Mouse (Mus musculus) adrenal gland, postnatal 14 days (tissue): Measurements from ENCODE around the gene Sdcbp2. TPM values are rescaled to one million over a fixed set of nuclear protein-coding genes. Genes with fewer than 3 reads are reported as not detected.

Source experiments
- DNase-seq: peaks from one replicate; pipeline ENCODE4 v3.0.0; 2021; ENCODE audit warnings: mixed read lengths
- total RNA-seq: library from RNA; stranded (reverse); gene quantifications from 2 replicates; pipeline ENCODE4 v1.2.3, GENCODE M21; 2021

The Sdcbp2 gene
- total RNA-seq, 1 experiment from 2014 or later = 2.1 TPM

DNA sequence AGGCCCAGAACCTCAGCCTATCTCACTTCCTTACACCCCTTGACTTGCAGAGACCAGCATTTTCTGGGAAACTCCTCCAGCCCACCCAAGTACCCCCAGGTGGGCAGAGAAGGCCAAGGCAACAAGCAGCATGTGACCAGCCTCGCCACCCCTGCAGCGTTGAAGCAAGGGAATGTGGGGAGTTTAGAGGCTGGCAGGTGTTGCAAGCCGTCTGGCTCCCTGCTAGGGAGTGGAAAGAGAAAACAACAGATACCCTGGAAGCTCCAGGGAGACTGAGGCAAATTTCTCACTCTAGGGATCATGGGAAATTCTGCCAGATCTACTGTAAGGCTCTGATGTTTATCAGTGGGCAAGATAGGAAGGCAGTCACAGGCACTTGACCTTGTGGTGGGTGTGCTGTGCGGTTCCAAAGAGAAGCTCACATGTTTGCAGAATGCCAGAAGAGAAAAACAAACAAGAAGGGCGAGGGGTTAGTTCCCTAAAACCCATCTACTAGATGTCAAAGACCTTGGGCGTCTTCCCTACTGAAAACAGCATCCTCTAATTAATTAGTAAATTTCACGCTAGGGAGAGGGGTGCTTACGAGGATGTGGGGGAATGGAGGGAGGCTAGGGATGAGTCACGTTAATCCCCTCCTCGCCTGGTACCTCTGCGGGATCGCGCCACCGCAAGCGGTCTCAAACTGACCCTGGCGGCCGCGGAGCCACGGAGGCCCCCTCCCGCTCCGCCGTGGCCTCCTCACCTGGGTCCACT is 59.2 kb downstream of the Sdcbp2 start:
- no peak for DNase-seq

DNA sequence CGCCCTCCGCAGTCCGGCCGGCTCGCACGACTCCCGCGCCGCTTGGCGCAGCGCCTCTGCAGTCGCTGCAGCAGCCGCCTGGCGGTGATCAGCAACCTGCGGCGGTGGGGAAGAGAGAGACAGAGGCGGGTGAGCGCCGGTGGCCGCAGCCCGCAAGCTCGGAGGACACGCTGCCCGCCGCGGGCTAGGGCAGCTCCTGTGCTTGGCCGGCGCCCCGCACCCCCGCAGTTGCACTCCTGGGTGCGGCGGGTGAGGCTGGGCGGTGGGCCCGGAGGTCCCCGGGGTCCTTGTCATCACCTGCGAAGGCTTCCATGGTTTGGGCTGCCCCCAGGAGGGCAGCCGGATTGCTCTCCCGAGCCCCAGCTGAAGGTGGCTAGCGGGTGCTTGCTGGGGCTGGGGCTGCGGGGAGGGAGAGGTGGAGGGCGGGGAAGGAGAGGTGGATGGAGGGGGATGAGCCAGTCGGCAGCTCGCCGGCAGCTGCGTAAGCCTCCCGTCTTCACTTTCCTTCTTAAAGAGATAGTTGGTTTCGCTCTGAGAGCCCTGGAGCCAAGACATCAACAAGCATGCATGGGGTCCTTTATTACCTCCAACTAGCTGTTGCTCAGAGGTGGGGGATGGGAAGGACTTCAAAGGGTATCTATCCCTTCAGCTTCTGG is 59.9 kb downstream of the Sdcbp2 start, which contains the start of gene Snph:
Snph (minus strand) TSS at position 435 of the 656 bp plus-strand sequence.
- peak; percentile 77 for DNase-seq

DNA sequence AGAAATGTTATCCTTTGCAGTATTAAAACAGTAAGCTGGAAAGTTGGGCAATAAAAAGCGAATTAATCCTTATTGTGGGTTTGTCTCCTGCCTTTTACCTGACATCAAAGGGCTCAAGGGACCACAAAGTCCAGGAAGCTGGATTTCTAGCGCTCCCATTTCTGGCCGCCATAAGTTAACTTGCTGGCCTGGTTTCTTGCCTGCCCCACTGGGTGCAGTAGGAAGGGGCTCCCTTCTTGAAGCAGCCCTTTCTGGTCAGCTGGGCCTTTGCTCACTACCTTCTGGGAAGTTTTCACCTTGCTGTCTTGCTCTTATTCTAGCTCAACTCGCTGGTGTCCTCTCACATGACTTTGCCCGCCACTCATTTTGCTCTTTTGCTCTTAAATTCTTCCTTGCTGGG is 60.6 kb downstream of the Sdcbp2 start:
- DNase-seq = no peak

DNA sequence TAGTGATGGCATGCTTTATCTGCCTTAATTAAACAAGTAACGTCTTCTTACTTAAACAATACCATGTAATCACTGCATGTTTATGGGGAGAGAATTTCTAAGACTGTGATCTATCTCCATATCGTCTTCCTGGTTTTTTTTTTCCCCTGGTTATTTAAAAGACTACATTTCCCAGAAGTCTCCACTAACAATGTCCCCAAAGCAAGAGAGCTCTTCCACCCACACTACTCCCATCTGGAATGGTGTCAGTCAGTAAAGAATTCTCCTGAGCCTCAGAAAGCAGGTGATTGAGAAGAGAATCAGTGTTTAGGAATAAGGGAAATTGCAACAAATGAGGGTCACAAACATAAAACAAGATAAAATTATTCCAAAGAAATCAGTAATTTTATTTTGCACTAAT is 62.5 kb downstream of the Sdcbp2 start:
- DNase-seq = no peak

DNA sequence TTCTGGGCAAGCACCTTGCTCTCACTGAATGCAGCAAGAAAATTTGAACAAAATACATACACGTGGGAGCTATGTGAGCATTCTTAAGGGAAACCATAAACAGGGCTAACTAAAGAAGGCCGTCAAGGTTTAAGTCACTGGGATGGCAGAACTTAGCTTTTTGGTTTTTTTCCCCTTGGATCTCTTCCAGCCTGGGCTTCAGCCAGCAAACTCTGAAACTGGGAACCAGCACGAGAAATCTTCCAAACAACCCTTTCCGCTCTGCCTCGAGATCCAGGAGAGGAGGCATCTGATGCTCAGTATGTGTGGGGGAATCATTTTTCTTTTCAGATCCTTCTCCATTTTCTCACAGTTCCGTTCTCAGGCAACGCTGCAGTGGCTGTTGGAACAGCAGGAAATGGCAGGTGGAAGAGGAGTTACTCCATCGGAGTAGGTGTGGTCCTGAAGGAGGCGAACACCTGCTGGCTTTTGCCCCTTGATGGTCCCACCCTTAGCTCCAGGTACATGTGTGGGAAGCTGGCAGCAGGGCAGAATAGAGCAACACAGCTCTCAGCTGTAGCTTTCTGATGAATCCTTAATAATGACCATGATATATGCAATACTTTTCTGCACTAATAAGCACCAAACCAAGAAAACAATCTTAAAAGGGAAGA is 63.1 kb downstream of the Sdcbp2 start:
- DNase-seq = no peak

DNA sequence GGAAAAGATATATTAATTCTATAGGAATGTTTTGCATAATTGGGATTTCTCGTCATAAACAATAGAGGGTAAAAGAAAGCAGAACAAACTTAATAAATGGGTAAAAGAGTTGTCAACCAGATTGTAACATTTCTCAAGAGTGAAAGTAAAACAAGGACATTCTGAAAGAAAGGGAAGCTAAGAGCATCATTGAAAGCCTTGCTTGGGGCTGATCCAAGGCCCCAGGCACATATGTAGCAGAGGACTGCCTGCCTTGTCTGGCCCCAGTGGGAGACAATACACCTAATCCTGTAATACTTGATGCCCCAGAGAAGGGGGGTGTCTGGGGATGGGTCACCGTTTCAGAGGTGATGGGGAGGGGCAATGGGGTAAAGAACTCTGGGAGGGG is 63.6 kb downstream of the Sdcbp2 start:
- no peak for DNase-seq

Other genes with a start within 250 kb of the Sdcbp2 start
- gene 4921509C19Rik, start 96.5 kb upstream of the Sdcbp2 start, total RNA-seq = not detected in 2 replicates
- 124 and 131 TPM in 2 replicates for gene Nsfl1c, start 78.4 kb upstream of the Sdcbp2 start, total RNA-seq
- 262 and 266 TPM in 2 replicates for gene Fkbp1a, start 30.1 kb upstream of the Sdcbp2 start, total RNA-seq
- 7.7 and 9.2 TPM in 2 replicates for gene Snph, start 60.0 kb downstream of the Sdcbp2 start, total RNA-seq
- not detected in 2 replicates for gene Rad21l, start 95.9 kb downstream of the Sdcbp2 start, total RNA-seq
- 0.85 and 1.9 TPM in 2 replicates for gene Tmem74b, start 129.4 kb downstream of the Sdcbp2 start, total RNA-seq
- 36.4 and 38.8 TPM in 2 replicates for gene Psmf1, start 171.6 kb downstream of the Sdcbp2 start, total RNA-seq